Mouse (Mus musculus) neural tube, embryonic 13.5 days (tissue): ENCODE data around the gene Triap1. TPM values are rescaled to one million over a fixed set of nuclear protein-coding genes. Genes with fewer than 3 reads are reported as not detected.

Source experiments
- ATAC-seq: fragments of 200-750 bp; cut with Nextera tagmentation; 2 replicates; pipeline ENCODE4 v1.8.0; 2017; ENCODE audit warnings: low read depth, mild to moderate bottlenecking, moderate TSS enrichment, moderate library complexity
- H3K27ac ChIP-seq: fragments of 300-500 bp; sonication (generic); replicated peaks from 2 replicates; pipeline ENCODE4 v1.5.1; 2015; ENCODE audit warnings: moderate library complexity, mild to moderate bottlenecking, inconsistent platforms
- H3K27me3 ChIP-seq: fragments of 300-500 bp; sonication (generic); 2 replicates; pipeline ENCODE4 v1.6.1; 2015; ENCODE audit warnings: mild to moderate bottlenecking, inconsistent platforms
- H3K36me3 ChIP-seq: fragments of 300-500 bp; sonication (generic); 2 replicates; pipeline ENCODE4 v1.6.1; 2015; ENCODE audit warnings: mild to moderate bottlenecking, inconsistent platforms
- H3K4me1 ChIP-seq: fragments of 300-500 bp; sonication (generic); replicated peaks from 2 replicates; pipeline ENCODE4 v1.6.1; 2015; ENCODE audit warnings: inconsistent platforms
- H3K4me2 ChIP-seq: fragments of 300-500 bp; sonication (generic); 2 replicates; pipeline ENCODE4 v1.6.1; 2015; ENCODE audit warnings: inconsistent platforms, mild to moderate bottlenecking, moderate library complexity
- H3K4me3 ChIP-seq: fragments of 300-500 bp; sonication (generic); 2 replicates; pipeline ENCODE4 v1.5.1; 2015; ENCODE audit warnings: mild to moderate bottlenecking, inconsistent platforms
- H3K9ac ChIP-seq: fragments of 300-500 bp; sonication (generic); 2 replicates; pipeline ENCODE4 v1.6.1; 2015; ENCODE audit warnings: moderate library complexity, mild to moderate bottlenecking, inconsistent platforms
- H3K9me3 ChIP-seq: fragments of 300-500 bp; sonication (generic); 2 replicates; pipeline ENCODE4 v1.6.1; 2016; ENCODE audit warnings: inconsistent platforms
- WGBS: fragments of 180-500 bp; shearing (Covaris S2); methylation state at CpG from one replicate; pipeline ENCODE4 v1.1.7; 2015; 5-methylcytosine and 5-hydroxymethylcytosine counted together
- polyA plus RNA-seq: library from polyadenylated mRNA; unstranded; fragments of >200 nt; fragmentation: Nextera tagmentation; extraction: Ambion mirVana; gene quantifications from 2 replicates; pipeline ENCODE4 v1.2.1, GENCODE M21; 2015

Triap1 gene
- polyA plus RNA-seq, 1 experiment from 2014 or later: 54.8 TPM

- H3K9me3 ChIP-seq: no peaks in the 10 kb centered on the region
- H3K36me3 ChIP-seq: peaks cover 30% of the 10 kb centered on the region
- H3K27ac ChIP-seq: peak within 1 kb of the TSS; percentile 90
- peak within 1 kb of the TSS; percentile 99 for H3K4me2 ChIP-seq
- WGBS: under 1% methylated on average over 68 of the region's 74 CpGs
- ATAC-seq: peak; percentile 92
- peak within 1 kb of the TSS; percentile 88 for H3K9ac ChIP-seq
- peak within 1 kb of the TSS; percentile 93 for H3K4me3 ChIP-seq
- peaks cover 22% of the 10 kb centered on the region for H3K4me1 ChIP-seq
- H3K27me3 ChIP-seq: no peaks in the 10 kb centered on the region
These were observed 7.7 kb downstream of the Triap1 start, which contains the start of gene Cox6a1 for GRCm38 (mm10) chr5:115348546-115349224. Cox6a1 (minus strand) TSS chr5:115348981.

- 1% methylated on average over 18 of the region's 18 CpGs for WGBS
These were observed 8.2 kb downstream of the Triap1 start for GRCm38 (mm10) chr5:115349225-115349555.

GRCm38 (mm10) chr5:115351348-115351747 lies 10.3 kb downstream of the Triap1 start:
- no peaks in the 10 kb centered on the region for H3K27me3 ChIP-seq
- WGBS: 81% methylated on average over 5 of the region's 5 CpGs
- H3K9me3 ChIP-seq: no peaks in the 10 kb centered on the region
- H3K27ac ChIP-seq: no peak overlapping the region
- H3K9ac ChIP-seq: no peak overlapping the region
- peaks cover 20% of the 10 kb centered on the region for H3K4me1 ChIP-seq
- peaks cover 4% of the 10 kb centered on the region for H3K36me3 ChIP-seq
- H3K4me3 ChIP-seq: no peak overlapping the region
- H3K4me2 ChIP-seq: no peak overlapping the region
- no peak for ATAC-seq

More at GRCm38 (mm10) chr5:115349225-115349555, 8.2 kb downstream of the Triap1 start:
- Histone ChIP-seq H3K9me3 (no peaks in the 10 kb centered on the region), H3K4me3 (peak overlapping the region; percentile 93), H3K9ac (peak overlapping the region; percentile 73), H3K4me2 (peak overlapping the region; percentile 99), H3K27ac (peak overlapping the region; percentile 90), H3K36me3 (peaks cover 25% of the 10 kb centered on the region), H3K27me3 (no peaks in the 10 kb centered on the region), H3K4me1 (peaks cover 22% of the 10 kb centered on the region)
- ATAC-seq: peak; percentile 54

GRCm38 (mm10) chr5:115355070-115355469 lies 14.0 kb downstream of the Triap1 start:
- no peak overlapping the region for H3K4me2 ChIP-seq
- H3K27me3 ChIP-seq: no peaks in the 10 kb centered on the region
- H3K9ac ChIP-seq: no peak overlapping the region
- H3K27ac ChIP-seq: no peak overlapping the region
- H3K4me1 ChIP-seq: no peaks in the 10 kb centered on the region
- H3K9me3 ChIP-seq: no peaks in the 10 kb centered on the region
- WGBS: 65% methylated on average over 13 of the region's 13 CpGs
- H3K36me3 ChIP-seq: no peaks in the 10 kb centered on the region
- ATAC-seq: no peak
- H3K4me3 ChIP-seq: no peak overlapping the region

GRCm38 (mm10) chr5:115358872-115359271 lies 17.8 kb downstream of the Triap1 start:
- Histone ChIP-seq H3K9me3 (no peaks in the 10 kb centered on the region), H3K4me2 (no peak overlapping the region), H3K27me3 (no peaks in the 10 kb centered on the region), H3K4me3 (no peak overlapping the region), H3K4me1 (peaks cover 6% of the 10 kb centered on the region), H3K27ac (no peak overlapping the region), H3K9ac (no peak overlapping the region; the same call in 1 of the 2 replicates), H3K36me3 (no peaks in the 10 kb centered on the region)
- 5% methylated on average over 12 of the region's 12 CpGs for WGBS
- ATAC-seq: peak; percentile 55; the same call in 1 of the 2 replicates

- 81% methylated on average over 8 of the region's 8 CpGs for WGBS
These were observed 18.4 kb downstream of the Triap1 start for GRCm38 (mm10) chr5:115359438-115359837.

GRCm38 (mm10) chr5:115359851-115360372 lies 18.9 kb downstream of the Triap1 start:
- no peak for ATAC-seq
- WGBS: 58% methylated on average over 5 of the region's 5 CpGs

More at GRCm38 (mm10) chr5:115359438-115359837, 18.4 kb downstream of the Triap1 start:
- no peak overlapping the region for H3K27ac ChIP-seq
- H3K4me3 ChIP-seq: no peak overlapping the region
- H3K36me3 ChIP-seq: no peaks in the 10 kb centered on the region
- H3K9me3 ChIP-seq: no peaks in the 10 kb centered on the region
- no peak overlapping the region for H3K9ac ChIP-seq
- no peaks in the 10 kb centered on the region for H3K27me3 ChIP-seq
- H3K4me1 ChIP-seq: peaks cover 6% of the 10 kb centered on the region
- no peak for ATAC-seq
- H3K4me2 ChIP-seq: no peak overlapping the region

GRCm38 (mm10) chr5:115362216-115362615 lies 21.2 kb downstream of the Triap1 start:
- 30% methylated on average over 7 of the region's 7 CpGs for WGBS
- ATAC-seq: no peak
- peaks cover 6% of the 10 kb centered on the region for H3K4me1 ChIP-seq

More at GRCm38 (mm10) chr5:115359851-115360372, 18.9 kb downstream of the Triap1 start:
- Histone ChIP-seq H3K9ac (no peak overlapping the region), H3K4me1 (peaks cover 6% of the 10 kb centered on the region), H3K4me3 (no peak overlapping the region), H3K4me2 (no peak overlapping the region), H3K36me3 (no peaks in the 10 kb centered on the region), H3K27me3 (no peaks in the 10 kb centered on the region), H3K27ac (no peak overlapping the region), H3K9me3 (no peaks in the 10 kb centered on the region)

GRCm38 (mm10) chr5:115362819-115363714 lies 22.0 kb downstream of the Triap1 start:
- H3K27ac ChIP-seq: peak overlapping the region; percentile 35; the same call in 1 of the 2 replicates
- H3K36me3 ChIP-seq: no peaks in the 10 kb centered on the region
- no peak overlapping the region for H3K9ac ChIP-seq
- no peaks in the 10 kb centered on the region for H3K27me3 ChIP-seq
- no peak overlapping the region for H3K4me3 ChIP-seq
- no peak for ATAC-seq
- 9% methylated on average over 19 of the region's 19 CpGs for WGBS
- H3K4me1 ChIP-seq: peaks cover 6% of the 10 kb centered on the region
- 0 out of 2 replicates have a peak overlapping the region, but pooled peaks have one; percentile 24 for H3K4me2 ChIP-seq
- H3K9me3 ChIP-seq: no peaks in the 10 kb centered on the region

More at GRCm38 (mm10) chr5:115362216-115362615, 21.2 kb downstream of the Triap1 start:
- Histone ChIP-seq H3K4me2 (no peak overlapping the region), H3K9ac (no peak overlapping the region), H3K36me3 (no peaks in the 10 kb centered on the region), H3K4me3 (no peak overlapping the region), H3K9me3 (no peaks in the 10 kb centered on the region), H3K27me3 (no peaks in the 10 kb centered on the region), H3K27ac (no peak overlapping the region)

- Histone ChIP-seq H3K4me1 (peaks cover 6% of the 10 kb centered on the region), H3K9ac (no peak overlapping the region), H3K9me3 (no peaks in the 10 kb centered on the region), H3K27me3 (no peaks in the 10 kb centered on the region), H3K4me3 (no peak overlapping the region), H3K27ac (no peak overlapping the region), H3K36me3 (no peaks in the 10 kb centered on the region), H3K4me2 (no peak overlapping the region)
- WGBS: 88% methylated on average over 4 of the region's 4 CpGs
- no peak for ATAC-seq
These were observed 23.8 kb downstream of the Triap1 start for GRCm38 (mm10) chr5:115364782-115365181.

GRCm38 (mm10) chr5:115371736-115372135 lies 30.7 kb downstream of the Triap1 start:
- ATAC-seq: no peak
- H3K9ac ChIP-seq: no peak overlapping the region
- no peaks in the 10 kb centered on the region for H3K27me3 ChIP-seq
- H3K9me3 ChIP-seq: no peaks in the 10 kb centered on the region
- H3K4me2 ChIP-seq: no peak overlapping the region
- WGBS: 19% methylated on average over 9 of the region's 9 CpGs
- no peak overlapping the region for H3K4me3 ChIP-seq
- H3K36me3 ChIP-seq: no peaks in the 10 kb centered on the region
- H3K27ac ChIP-seq: peak overlapping the region; percentile 28; the same call in 1 of the 2 replicates
- peaks cover 17% of the 10 kb centered on the region for H3K4me1 ChIP-seq
